Mouse (Mus musculus): ENCODE results near the gene Ccdc66. TPM values are rescaled to one million over a fixed set of nuclear protein-coding genes. Genes with fewer than 3 reads are reported as not detected.

The Ccdc66 gene
- 1 to 10 TPM; 3.6 to 3.8 TPM for total RNA-seq (2023)

GRCm38 (mm10) chr14:27507894-27508643 is at the start of gene Ccdc66:
TSS of gene Ccdc66 (minus strand) at chr14:27508460.

Other genes with a start within 250 kb of the Ccdc66 start
- 10 to 100 TPM; 15.0 to 16.6 TPM for gene Fam208a, start 79.6 kb downstream of the Ccdc66 start, total RNA-seq (2023)
- 1 to 10 TPM; 4.7 to 4.9 TPM for gene Erc2, start 114.0 kb upstream of the Ccdc66 start, total RNA-seq (2023)